Mouse (Mus musculus) myocyte (in vitro differentiated cells): ENCODE results near the gene Spindoc.

Experiments
- MAX ChIP-seq: IDR thresholded peaks from one replicate; pipeline ENCODE4 v1.6.1; 2011; ENCODE audit warnings: low read depth, mild to moderate bottlenecking, control low read depth
- POLR2A ChIP-seq: IDR thresholded peaks from one replicate; pipeline ENCODE4 v1.6.1; 2011; ENCODE audit warnings: low read depth, mild to moderate bottlenecking, control low read depth, moderate library complexity; ENCODE audit not compliant: insufficient read length
- POLR2AphosphoS2 ChIP-seq: IDR thresholded peaks from one replicate; pipeline ENCODE4 v1.6.1; 2011; ENCODE audit warnings: low read depth, control low read depth; ENCODE audit not compliant: insufficient read length
- TCF12 ChIP-seq: IDR thresholded peaks from one replicate; pipeline ENCODE4 v1.6.1; 2011; ENCODE audit warnings: mild to moderate bottlenecking, control low read depth; ENCODE audit not compliant: poor library complexity, insufficient read depth, severe bottlenecking
- USF1 ChIP-seq: IDR thresholded peaks from one replicate; pipeline ENCODE4 v1.6.1; 2011; ENCODE audit warnings: low read depth, mild to moderate bottlenecking, control low read depth, moderate library complexity

DNA sequence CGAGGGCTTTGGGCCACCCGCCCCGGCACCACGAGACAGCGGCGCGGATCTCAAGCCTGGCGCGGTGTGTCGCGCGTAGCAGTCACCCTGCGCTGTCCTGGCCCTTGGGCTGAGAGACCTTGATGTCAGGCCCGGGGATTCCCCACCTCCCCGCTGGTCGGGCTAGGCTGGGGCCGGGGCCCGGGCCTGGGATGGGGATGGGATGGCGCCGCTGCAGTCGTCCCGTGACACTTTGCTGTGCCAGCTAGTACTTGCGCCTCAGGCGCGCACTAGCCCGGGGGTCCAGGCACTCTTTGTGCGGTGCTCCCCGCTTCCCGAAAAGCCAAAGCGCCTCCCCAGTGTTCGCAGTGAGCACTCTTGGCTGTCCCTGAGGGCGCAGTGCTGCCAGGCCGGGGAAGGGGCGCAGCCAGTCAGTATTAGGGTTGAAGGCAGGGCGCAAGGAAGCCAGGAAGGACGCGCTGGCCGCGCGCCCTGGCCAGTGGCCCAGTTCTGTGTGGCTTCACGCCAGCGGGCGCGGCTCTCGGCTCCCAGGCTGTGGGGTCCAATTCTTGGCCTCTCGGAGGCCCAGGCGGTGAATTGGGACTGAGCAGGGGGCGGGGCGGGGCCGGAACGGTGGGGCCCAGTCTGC lies 40.3 kb upstream of the Spindoc start:
- no peak for TF ChIP-seq TCF12
- TF ChIP-seq POLR2A = no peak
- TF ChIP-seq POLR2AphosphoS2 = peak; percentile 40
- TF ChIP-seq MAX = no peak
- no peak for TF ChIP-seq USF1
